Mouse (Mus musculus): Measurements from ENCODE around the gene Gm14124. TPM values are rescaled to one million over a fixed set of nuclear protein-coding genes. Genes with fewer than 3 reads are reported as not detected.
"Not testable (repeated sequence)": the region's sequence is repeated elsewhere in the genome, so short reads cannot be mapped to it uniquely, and the experiment has no call there.

Gene Gm14124
- total RNA-seq (2021) = 0.23 and 0.33 TPM in 2 replicates
- long read RNA-seq, experiment 1 = 0 reads
- long read RNA-seq, experiment 2 = 0 reads

DNA sequence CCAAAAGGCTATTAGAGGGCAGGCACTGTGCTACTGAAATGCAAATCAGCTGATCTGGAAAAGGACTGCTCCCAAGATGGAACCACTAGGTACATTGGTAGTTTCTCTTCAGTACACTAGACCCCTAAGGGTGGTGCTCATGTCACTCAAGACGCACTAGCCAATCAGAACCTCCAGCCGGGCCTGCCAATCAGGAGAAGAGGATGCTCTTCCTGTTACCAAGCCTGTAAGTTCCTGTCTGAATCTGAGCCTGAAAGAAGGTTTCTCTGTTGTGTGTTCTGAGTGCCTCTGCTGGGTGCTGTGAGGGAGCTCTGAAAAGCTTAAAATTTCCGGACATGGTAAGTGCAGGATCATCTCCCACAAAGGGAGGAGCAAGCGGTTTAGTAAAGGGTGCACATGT, at the start of gene Gm14124:
Gm14124 (plus strand) TSS at position 227 of the 400 bp plus-strand sequence.
- not testable (repeated sequence) for DNase-seq

DNA sequence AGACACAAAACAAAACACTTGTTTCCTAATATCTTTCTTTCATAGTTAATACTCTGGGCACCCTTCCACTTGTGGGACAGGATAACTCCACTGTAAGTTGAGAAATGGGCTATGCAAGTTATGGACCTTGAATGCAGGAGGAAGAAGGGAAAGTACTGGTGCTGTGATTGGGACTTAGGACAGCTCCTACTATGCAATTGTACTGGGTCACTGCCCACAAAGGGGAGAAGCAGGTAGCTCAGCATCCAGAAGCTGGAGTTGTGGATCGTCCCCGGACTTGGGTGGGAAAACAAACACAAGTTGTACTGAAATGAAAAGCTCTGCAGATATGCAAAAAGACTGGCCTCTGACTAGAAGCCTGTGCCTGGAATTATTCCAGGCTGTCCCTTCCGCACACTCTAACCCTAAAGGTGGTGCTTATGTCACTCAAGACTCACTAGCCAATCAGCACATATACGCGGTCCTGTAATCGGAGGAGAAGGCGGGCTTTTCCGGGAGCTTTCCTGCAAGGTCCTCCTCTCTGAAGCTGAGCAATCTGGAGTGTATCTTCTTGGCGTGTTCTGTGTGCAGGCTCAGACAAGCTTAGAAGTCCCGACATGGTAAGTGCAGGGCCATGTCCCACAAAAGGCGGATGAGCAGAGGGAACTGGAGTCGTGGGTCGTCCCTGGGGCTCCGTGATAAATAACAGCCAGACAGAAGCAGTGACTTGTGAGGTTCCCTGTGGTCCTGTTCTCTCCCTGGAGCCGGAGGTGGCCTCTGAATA, 39.5 kb upstream of the Gm14124 start, which contains the start of gene Zfp937:
Zfp937 (plus strand) TSS at position 474 of the 763 bp plus-strand sequence.
- peak; percentile 85 for DNase-seq

DNA sequence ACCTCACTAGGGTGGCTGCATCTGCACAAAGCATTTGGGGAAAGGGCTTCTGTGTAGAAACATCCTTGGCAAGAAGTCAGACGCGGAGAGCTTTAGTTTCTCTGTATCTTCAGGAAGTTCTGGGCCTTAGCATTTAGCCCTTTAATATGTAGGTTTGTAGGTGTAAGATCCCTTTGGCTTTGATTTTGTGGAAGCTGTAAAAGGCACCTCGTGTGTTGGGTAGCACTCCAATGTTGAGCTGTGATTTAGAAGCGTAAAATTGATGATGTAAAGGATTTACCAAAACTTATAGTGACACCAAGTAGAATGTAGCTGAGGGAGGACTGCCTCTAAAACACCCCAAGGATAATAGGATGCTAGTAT, 39.0 kb upstream of the Gm14124 start:
- not testable (repeated sequence) for DNase-seq

DNA sequence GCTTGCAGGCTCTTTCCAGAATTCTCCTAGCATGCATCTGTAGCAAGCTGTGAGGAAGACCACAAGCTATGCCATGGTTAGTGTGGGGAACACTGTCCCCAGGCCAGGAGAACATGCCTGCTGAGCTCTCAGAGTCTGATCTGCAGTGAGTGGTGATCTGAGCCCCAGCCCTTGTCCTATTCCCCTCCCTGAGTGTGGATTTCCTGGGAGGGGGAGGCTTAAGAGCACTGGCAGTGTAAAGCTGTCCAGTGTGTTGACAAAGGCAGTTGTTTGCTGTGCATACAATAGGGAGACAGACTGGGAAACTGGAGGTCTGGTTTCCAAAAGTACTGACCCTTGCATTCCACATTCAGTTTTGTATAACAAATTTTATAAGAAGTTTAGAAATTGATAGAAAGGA, 34.1 kb upstream of the Gm14124 start:
- not testable (repeated sequence) for DNase-seq

DNA sequence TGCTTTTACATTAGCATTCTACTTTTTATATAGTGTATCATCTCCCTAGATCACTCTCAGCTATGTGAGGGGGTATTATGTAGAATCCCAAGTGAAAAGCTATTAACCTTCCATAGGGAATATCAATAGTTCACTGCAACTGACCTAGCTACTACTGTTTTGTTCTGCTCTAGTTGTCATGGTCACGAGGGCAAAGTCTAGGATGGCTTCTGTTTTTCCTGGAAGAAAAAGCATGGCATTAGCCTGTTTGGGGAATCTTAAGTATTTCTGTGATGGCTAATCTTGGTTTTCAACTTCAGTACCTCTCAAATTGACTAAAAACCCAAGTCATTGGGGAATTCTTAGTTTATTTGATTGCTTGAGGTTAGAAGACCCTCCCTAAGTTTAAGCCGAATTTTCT, 14.1 kb upstream of the Gm14124 start:
- DNase-seq = no peak

DNA sequence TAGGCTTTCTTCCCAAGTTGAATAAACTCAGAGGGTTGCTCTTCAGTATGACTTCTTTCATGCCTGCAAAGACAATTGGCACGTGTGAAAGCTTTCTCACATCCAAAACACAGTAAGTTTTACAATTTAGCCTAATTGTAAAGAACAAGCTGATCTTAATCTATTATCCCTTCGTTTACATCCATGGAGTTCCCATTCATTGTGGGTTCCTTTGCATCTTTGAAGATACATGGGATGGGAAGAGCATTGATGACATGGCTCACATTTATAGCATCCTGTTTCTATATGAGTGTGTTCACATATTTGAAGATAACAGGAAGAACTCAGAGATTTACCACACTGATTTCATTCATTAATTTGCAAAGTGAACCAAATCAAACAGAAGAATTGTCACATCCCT, 1.8 kb upstream of the Gm14124 start, which contains the start of gene Gm21994:
Gm21994 (minus strand) TSS at position 101 of the 400 bp plus-strand sequence.
- DNase-seq = not testable (repeated sequence)

DNA sequence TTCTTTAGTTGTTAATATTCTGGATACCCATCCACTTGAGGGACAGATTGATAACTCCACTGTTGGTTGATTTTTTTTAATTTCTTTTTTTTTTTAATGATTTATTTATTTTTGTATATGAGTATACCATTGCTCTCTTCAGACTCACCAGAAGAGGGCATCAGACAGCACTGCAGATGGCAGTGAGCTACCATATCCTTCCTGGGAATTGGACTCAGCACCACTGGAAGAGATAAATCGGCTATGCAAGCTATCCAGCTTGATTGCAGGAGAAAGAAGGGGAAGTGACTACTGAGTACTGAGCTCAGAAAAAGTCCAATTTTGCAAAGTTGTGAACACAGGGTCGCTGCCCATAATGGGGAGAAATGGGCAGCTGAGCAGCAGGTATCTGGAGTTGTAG, 456 bp upstream of the Gm14124 start:
- not testable (repeated sequence) for DNase-seq

DNA sequence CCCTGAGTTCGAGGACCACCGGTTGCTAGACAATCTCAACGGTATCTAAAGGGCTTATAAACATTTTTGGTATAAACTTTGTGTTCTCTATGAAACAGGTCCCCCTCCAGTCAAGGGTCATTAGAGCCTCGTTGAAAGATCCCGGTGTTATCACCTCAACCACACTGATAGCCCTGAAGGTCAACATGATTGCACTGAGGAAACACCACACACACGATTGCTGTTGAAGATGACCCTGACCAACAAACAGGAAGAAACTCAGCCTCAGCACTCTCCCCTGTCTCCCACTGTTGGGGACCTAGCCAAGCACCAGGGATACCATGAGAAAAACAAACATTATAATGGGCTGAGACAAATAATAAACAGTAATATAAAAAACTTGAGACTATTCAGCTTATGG, 36.4 kb downstream of the Gm14124 start:
- no peak for DNase-seq

DNA sequence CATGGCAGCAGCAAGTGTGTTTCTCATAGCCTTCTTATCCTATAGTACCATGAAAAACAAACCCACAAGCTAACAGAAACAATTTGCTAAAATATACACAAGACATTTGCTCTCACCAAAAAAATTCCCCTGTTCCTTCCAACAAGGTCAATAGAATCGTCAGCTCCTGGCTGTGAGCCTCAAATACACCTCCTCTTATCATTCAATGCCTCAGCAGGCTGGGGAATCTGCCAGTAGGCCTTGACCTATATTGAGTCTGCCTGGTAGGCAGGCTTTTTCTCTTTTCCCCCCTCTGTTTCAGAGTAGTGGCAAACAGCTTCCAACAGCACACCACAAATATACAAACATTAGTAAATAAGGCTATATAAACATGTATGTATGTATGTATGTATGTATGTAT, 41.8 kb downstream of the Gm14124 start:
- DNase-seq = peak; percentile 80

DNA sequence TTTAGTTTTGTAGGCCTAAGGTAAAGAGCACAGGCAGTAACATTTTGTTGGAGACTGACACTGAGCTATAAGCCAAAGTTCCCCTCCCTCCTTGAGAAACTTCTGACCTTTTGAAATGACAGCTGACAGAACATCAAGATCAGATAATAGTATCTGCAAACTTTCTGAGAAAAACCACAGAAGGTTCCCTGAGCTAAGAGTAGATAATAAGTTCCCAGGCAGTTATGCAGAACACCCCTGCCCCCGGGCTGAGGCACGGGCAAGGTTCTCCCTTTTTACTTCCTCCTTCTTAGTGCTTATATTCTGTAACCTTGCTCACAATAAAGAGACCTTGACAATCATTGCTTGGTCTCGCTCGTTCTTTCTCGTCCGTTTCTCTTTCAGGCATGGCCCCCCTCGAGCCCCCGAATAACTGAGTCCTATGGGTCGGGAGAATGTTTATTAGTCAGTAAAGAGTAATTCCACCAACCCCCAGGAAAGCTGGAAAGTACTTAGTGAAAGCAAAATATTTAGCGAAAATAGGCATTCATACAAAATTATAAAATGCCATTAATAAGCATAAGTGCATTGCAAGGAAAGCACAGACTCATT, 50.0 kb downstream of the Gm14124 start:
- DNase-seq = no peak

DNA sequence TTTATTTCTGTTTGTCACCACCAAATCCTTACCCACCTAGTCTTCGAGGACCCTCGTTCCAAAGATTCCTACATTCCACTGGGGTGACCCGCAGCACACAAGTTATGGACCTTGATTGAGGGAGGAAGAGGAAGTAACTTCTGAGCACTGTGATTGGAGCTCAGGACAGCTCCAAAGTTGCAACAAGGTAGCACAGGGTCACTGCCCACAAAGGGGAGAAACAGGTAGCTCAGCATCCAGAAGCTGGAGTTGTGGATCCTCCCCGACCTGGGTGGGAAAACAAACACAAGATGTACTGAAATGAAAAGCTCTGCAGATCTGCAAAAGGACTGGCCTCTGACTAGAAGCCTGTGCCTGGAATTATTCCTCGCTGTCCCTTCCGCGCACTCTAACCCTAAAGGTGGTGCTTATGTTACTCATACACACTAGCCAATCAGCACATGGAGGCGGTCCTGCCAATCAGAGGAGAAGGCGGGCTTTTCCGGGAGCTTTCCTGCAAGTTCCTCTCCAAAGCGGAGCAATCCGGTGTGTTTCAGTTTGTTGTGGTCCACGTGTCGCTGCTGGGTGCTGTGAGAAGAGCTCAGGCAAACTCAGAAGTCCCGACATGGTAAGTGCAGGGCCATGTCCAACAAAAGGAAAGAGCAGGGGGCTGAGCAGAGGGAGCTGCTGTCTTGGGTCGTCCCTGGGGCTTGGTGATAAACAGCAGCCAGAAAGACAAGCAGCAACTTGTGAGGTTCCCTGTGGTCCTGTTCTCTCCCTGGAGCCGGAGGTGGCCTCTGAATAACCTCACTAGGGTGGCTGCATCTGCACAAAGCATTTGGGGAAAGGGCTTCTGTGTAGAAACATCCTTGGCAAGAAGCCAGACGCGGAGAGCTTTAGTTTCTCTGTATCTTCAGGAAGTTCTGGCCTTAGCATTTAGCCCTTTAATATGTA, 53.9 kb downstream of the Gm14124 start:
- peak; percentile 94 for DNase-seq

DNA sequence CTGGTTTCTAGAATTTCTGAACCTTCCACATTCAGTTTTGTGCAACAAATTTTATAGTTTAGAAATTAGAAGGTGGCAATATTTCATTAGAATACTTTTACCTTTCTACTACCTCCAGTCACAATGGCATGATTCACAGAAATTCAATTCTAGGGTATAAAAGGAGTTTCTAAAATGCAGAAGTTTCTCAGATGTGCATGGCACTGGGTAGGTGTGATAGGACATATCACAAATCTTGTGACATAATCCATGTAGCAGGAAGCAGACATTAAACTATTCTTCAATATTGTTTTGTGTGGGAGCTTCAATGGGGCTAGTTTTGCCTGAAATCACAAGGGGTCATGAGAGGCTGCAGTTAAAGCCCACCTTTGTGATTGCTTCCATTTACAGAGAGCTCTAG, 58.8 kb downstream of the Gm14124 start:
- DNase-seq = no peak

DNA sequence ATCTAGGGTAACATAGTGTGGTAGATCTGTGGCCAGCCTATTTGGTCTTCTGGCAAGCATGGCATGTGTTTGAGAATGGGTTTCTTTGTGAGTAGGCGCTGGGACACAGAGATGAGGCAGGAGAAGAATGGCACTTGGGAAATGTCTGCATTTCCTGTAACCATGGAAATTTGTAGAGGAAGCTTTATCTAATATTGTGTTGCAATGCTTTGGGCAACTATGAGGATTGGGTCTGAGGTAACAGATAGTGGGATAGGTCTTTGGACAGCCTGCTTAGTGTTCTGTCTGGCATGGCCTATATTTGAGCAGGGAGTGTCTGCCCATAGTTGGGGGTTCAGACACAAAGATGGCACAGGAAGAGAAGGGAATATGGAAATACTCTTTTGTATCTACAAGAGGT, 61.7 kb downstream of the Gm14124 start:
- DNase-seq = no peak

Other genes with a start within 250 kb of the Gm14124 start
- 6.3 and 9.1 TPM in 2 replicates for gene Zfp120, start 120.8 kb upstream of the Gm14124 start, total RNA-seq (2021)
- not detected in 2 replicates for gene Gm10770, start 77.8 kb upstream of the Gm14124 start, total RNA-seq (2021)
- gene Gm14139, start 75.8 kb upstream of the Gm14124 start, total RNA-seq (2021) = 0.64 and 0.70 TPM in 2 replicates
- gene Zfp937, start 39.4 kb upstream of the Gm14124 start, total RNA-seq (2021) = 7.0 and 8.1 TPM in 2 replicates
- gene Gm21994, start 1.9 kb upstream of the Gm14124 start, total RNA-seq (2021) = 6.1 and 8.9 TPM in 2 replicates
- 3.6 and 4.5 TPM in 2 replicates for gene Gm10130, start 66.2 kb downstream of the Gm14124 start, total RNA-seq (2021)
- gene 3300002I08Rik, start 105.2 kb downstream of the Gm14124 start, total RNA-seq (2021) = 4.4 and 4.7 TPM in 2 replicates
- 4.9 and 5.5 TPM in 2 replicates for gene Zfp442, start 194.0 kb downstream of the Gm14124 start, total RNA-seq (2021)
- gene Zfp345, start 227.6 kb downstream of the Gm14124 start, total RNA-seq (2021) = 0.98 and 1.1 TPM in 2 replicates

Data from adrenal gland, postnatal 14 days (tissue).